Mouse (Mus musculus) embryonic facial prominence, embryonic 12.5 days (tissue): ENCODE measurements around the gene Ccm2l. TPM values are rescaled to one million over a fixed set of nuclear protein-coding genes. Genes with fewer than 3 reads are reported as not detected.

ENCODE experiments used
- ATAC-seq: fragments of 200-750 bp; cut with Nextera tagmentation; 2 replicates; pipeline ENCODE4 v1.8.0; 2017; ENCODE audit not compliant: insufficient number of reproducible peaks, insufficient read depth, low FRiP score, low TSS enrichment
- H3K27ac ChIP-seq: fragments of 300-500 bp; sonication (generic); 2 replicates; pipeline ENCODE4 v1.5.1; 2016; ENCODE audit warnings: mild to moderate bottlenecking
- H3K27me3 ChIP-seq: fragments of 300-500 bp; sonication (generic); 2 replicates; pipeline ENCODE4 v1.6.1; 2016; ENCODE audit warnings: mild to moderate bottlenecking, moderate library complexity
- H3K36me3 ChIP-seq: fragments of 300-500 bp; sonication (generic); 2 replicates; pipeline ENCODE4 v1.6.1; 2016; ENCODE audit warnings: mild to moderate bottlenecking
- H3K4me1 ChIP-seq: fragments of 300-500 bp; sonication (generic); 2 replicates; pipeline ENCODE4 v1.6.1; 2016
- H3K4me2 ChIP-seq: fragments of 300-500 bp; sonication (generic); replicated peaks from 2 replicates; pipeline ENCODE4 v1.6.1; 2016; ENCODE audit warnings: mild to moderate bottlenecking, moderate library complexity
- H3K4me3 ChIP-seq: fragments of 300-500 bp; sonication (generic); 2 replicates; pipeline ENCODE4 v1.5.1; 2016; ENCODE audit warnings: mild to moderate bottlenecking
- H3K9ac ChIP-seq: fragments of 300-500 bp; sonication (generic); 2 replicates; pipeline ENCODE4 v1.6.1; 2016; ENCODE audit warnings: mild to moderate bottlenecking, moderate library complexity
- H3K9me3 ChIP-seq: fragments of 300-500 bp; sonication (generic); 2 replicates; pipeline ENCODE4 v1.6.1; 2016; ENCODE audit warnings: mild to moderate bottlenecking, moderate library complexity
- WGBS: fragments of 180-500 bp; shearing (Covaris S2); methylation state at CpG from one replicate; pipeline ENCODE4 v1.1.7; 2016; 5-methylcytosine and 5-hydroxymethylcytosine counted together
- polyA plus RNA-seq: library from polyadenylated mRNA; unstranded; fragments of >200 nt; fragmentation: Nextera tagmentation; extraction: Ambion mirVana; gene quantifications from 2 replicates; pipeline ENCODE4 v1.2.1, GENCODE M21; 2016

Gene Ccm2l
- polyA plus RNA-seq, result 2.6 and 4.3 TPM in 2 replicates

- Histone ChIP-seq H3K4me3 (no peak within 1 kb of the TSS), H3K4me2 (no peak within 1 kb of the TSS), H3K4me1 (no peaks in the 10 kb centered on the region), H3K9ac (no peak within 1 kb of the TSS), H3K27ac (0 out of 2 replicates have a peak within 1 kb of the TSS, but pooled peaks have one; percentile 41), H3K9me3 (no peaks in the 10 kb centered on the region), H3K36me3 (no peaks in the 10 kb centered on the region), H3K27me3 (peaks cover 50% of the 10 kb centered on the region)
- WGBS, result 47% methylated on average over 12 of the region's 12 CpGs
- ATAC-seq, result no peak
Observed at GRCm38 (mm10) chr2:153065747-153066508, at the start of gene Ccm2l. Gene Ccm2l, plus strand, starts transcription at chr2:153065955.

GRCm38 (mm10) chr2:153016786-153017185, 49.0 kb upstream of the Ccm2l start:
- no peaks in the 10 kb centered on the region for H3K9me3 ChIP-seq
- no peak overlapping the region for H3K9ac ChIP-seq
- no peak for ATAC-seq
- no peak overlapping the region for H3K4me3 ChIP-seq
- peaks cover 12% of the 10 kb centered on the region; the same call in 1 of the 2 replicates for H3K36me3 ChIP-seq
- peaks cover 8% of the 10 kb centered on the region for H3K4me1 ChIP-seq
- no peak overlapping the region for H3K27ac ChIP-seq
- H3K4me2 ChIP-seq, result no peak overlapping the region
- 41% methylated on average over 5 of the region's 5 CpGs for WGBS
- H3K27me3 ChIP-seq, result peaks cover 9% of the 10 kb centered on the region; the same call in 1 of the 2 replicates

GRCm38 (mm10) chr2:153019355-153019754, 46.4 kb upstream of the Ccm2l start:
- Histone ChIP-seq H3K27ac (no peak overlapping the region), H3K9ac (no peak overlapping the region), H3K4me1 (peaks cover 2% of the 10 kb centered on the region), H3K36me3 (no peaks in the 10 kb centered on the region), H3K9me3 (no peaks in the 10 kb centered on the region), H3K4me3 (no peak overlapping the region), H3K4me2 (no peak overlapping the region), H3K27me3 (peaks cover 9% of the 10 kb centered on the region; the same call in 1 of the 2 replicates)
- 83% methylated on average over 3 of the region's 3 CpGs for WGBS
- ATAC-seq, result no peak

- no peaks in the 10 kb centered on the region for H3K9me3 ChIP-seq
- H3K27ac ChIP-seq, result no peak overlapping the region
- no peak overlapping the region for H3K4me2 ChIP-seq
- no peaks in the 10 kb centered on the region for H3K36me3 ChIP-seq
- H3K27me3 ChIP-seq, result peaks cover 9% of the 10 kb centered on the region; the same call in 1 of the 2 replicates
- no peaks in the 10 kb centered on the region for H3K4me1 ChIP-seq
- no peak overlapping the region for H3K4me3 ChIP-seq
- no peak overlapping the region for H3K9ac ChIP-seq
- WGBS, result 60% methylated on average over 3 of the region's 3 CpGs
- ATAC-seq, result no peak
Observed at GRCm38 (mm10) chr2:153021163-153021562, 44.6 kb upstream of the Ccm2l start.

- Histone ChIP-seq H3K4me1 (no peaks in the 10 kb centered on the region), H3K27me3 (peaks cover 7% of the 10 kb centered on the region), H3K36me3 (no peaks in the 10 kb centered on the region), H3K4me3 (no peak overlapping the region), H3K9ac (no peak overlapping the region), H3K9me3 (no peaks in the 10 kb centered on the region), H3K27ac (no peak overlapping the region), H3K4me2 (no peak overlapping the region)
- 62% methylated on average over 4 of the region's 4 CpGs for WGBS
- ATAC-seq, result no peak
Observed at GRCm38 (mm10) chr2:153022855-153023254, 42.9 kb upstream of the Ccm2l start.

- no peak overlapping the region for H3K4me2 ChIP-seq
- H3K27me3 ChIP-seq, result peaks cover 19% of the 10 kb centered on the region
- no peak overlapping the region for H3K4me3 ChIP-seq
- no peaks in the 10 kb centered on the region for H3K9me3 ChIP-seq
- no peak overlapping the region for H3K27ac ChIP-seq
- H3K4me1 ChIP-seq, result no peaks in the 10 kb centered on the region
- WGBS, result 81% methylated on average over 7 of the region's 7 CpGs
- no peak overlapping the region for H3K9ac ChIP-seq
- no peak for ATAC-seq
- no peaks in the 10 kb centered on the region for H3K36me3 ChIP-seq
Observed at GRCm38 (mm10) chr2:153026052-153026451, 39.7 kb upstream of the Ccm2l start.

- ATAC-seq, result no peak
- no peak overlapping the region for H3K27ac ChIP-seq
- H3K4me2 ChIP-seq, result no peak overlapping the region
- 66% methylated on average over 4 of the region's 4 CpGs for WGBS
- H3K36me3 ChIP-seq, result no peaks in the 10 kb centered on the region
- no peak overlapping the region for H3K9ac ChIP-seq
- H3K9me3 ChIP-seq, result no peaks in the 10 kb centered on the region
- H3K4me1 ChIP-seq, result peaks cover 8% of the 10 kb centered on the region
- no peak overlapping the region for H3K4me3 ChIP-seq
- H3K27me3 ChIP-seq, result peaks cover 33% of the 10 kb centered on the region
Observed at GRCm38 (mm10) chr2:153027501-153027900, 38.3 kb upstream of the Ccm2l start.

GRCm38 (mm10) chr2:153030422-153030821, 35.3 kb upstream of the Ccm2l start:
- H3K4me3 ChIP-seq, result no peak overlapping the region
- no peaks in the 10 kb centered on the region for H3K36me3 ChIP-seq
- H3K27ac ChIP-seq, result no peak overlapping the region
- no peak overlapping the region for H3K4me2 ChIP-seq
- 30% methylated on average over 4 of the region's 4 CpGs for WGBS
- peaks cover 48% of the 10 kb centered on the region for H3K27me3 ChIP-seq
- peaks cover 8% of the 10 kb centered on the region for H3K4me1 ChIP-seq
- H3K9me3 ChIP-seq, result no peaks in the 10 kb centered on the region
- H3K9ac ChIP-seq, result no peak overlapping the region
- no peak for ATAC-seq

GRCm38 (mm10) chr2:153031126-153032082, 34.4 kb upstream of the Ccm2l start, which contains the start of gene Xkr7:
Gene Xkr7, plus strand, starts transcription at chr2:153031852.
- Histone ChIP-seq H3K4me1 (peaks cover 8% of the 10 kb centered on the region), H3K9ac (0 out of 2 replicates have a peak within 1 kb of the TSS, but pooled peaks have one; percentile 3), H3K36me3 (no peaks in the 10 kb centered on the region), H3K9me3 (no peaks in the 10 kb centered on the region), H3K27ac (no peak within 1 kb of the TSS), H3K4me2 (peak within 1 kb of the TSS; percentile 94), H3K27me3 (peaks cover 48% of the 10 kb centered on the region), H3K4me3 (peak within 1 kb of the TSS; percentile 49)
- WGBS, result 3% methylated on average over 49 of the region's 54 CpGs
- no peak; the same call in 1 of the 2 replicates for ATAC-seq

GRCm38 (mm10) chr2:153032083-153032842, 33.5 kb upstream of the Ccm2l start:
- Histone ChIP-seq H3K9ac (0 out of 2 replicates have a peak overlapping the region, but pooled peaks have one; percentile 3), H3K4me2 (peak overlapping the region; percentile 94), H3K27ac (no peak overlapping the region), H3K27me3 (peaks cover 48% of the 10 kb centered on the region), H3K4me1 (peaks cover 8% of the 10 kb centered on the region), H3K9me3 (no peaks in the 10 kb centered on the region), H3K36me3 (no peaks in the 10 kb centered on the region), H3K4me3 (peak overlapping the region; percentile 49)
- WGBS, result 2% methylated on average over 58 of the region's 58 CpGs
- peak; percentile 66; the same call in 1 of the 2 replicates for ATAC-seq

GRCm38 (mm10) chr2:153032973-153033372, 32.8 kb upstream of the Ccm2l start:
- no peak overlapping the region for H3K4me2 ChIP-seq
- WGBS, result 11% methylated on average over 4 of the region's 4 CpGs
- ATAC-seq, result no peak
- no peaks in the 10 kb centered on the region for H3K9me3 ChIP-seq
- no peak overlapping the region for H3K27ac ChIP-seq
- peaks cover 48% of the 10 kb centered on the region for H3K27me3 ChIP-seq
- H3K36me3 ChIP-seq, result no peaks in the 10 kb centered on the region
- H3K4me1 ChIP-seq, result peaks cover 8% of the 10 kb centered on the region
- no peak overlapping the region for H3K9ac ChIP-seq
- H3K4me3 ChIP-seq, result peak overlapping the region; percentile 49; the same call in 1 of the 2 replicates
